Mouse (Mus musculus): Measurements from ENCODE around the gene Vwa3a. TPM values are rescaled to one million over a fixed set of nuclear protein-coding genes. Genes with fewer than 3 reads are reported as not detected.

Vwa3a gene
- polyA plus RNA-seq, 1 experiment from 2014 or later = 2.3 TPM

Other genes with a start within 250 kb of the Vwa3a start
- gene Uqcrc2, start 104.1 kb upstream of the Vwa3a start, polyA plus RNA-seq (2015; fragmentation: Nextera tagmentation; extraction: Ambion mirVana) = 173 and 181 TPM in 2 replicates
- gene Pdzd9, start 69.0 kb upstream of the Vwa3a start, polyA plus RNA-seq (2015; fragmentation: Nextera tagmentation; extraction: Ambion mirVana) = 0.20 and 0.28 TPM in 2 replicates
- 9.8 and 11.7 TPM in 2 replicates for gene Mosmo, start 61.7 kb upstream of the Vwa3a start, polyA plus RNA-seq (2015; fragmentation: Nextera tagmentation; extraction: Ambion mirVana)
- gene Gm5737, start 73.0 kb downstream of the Vwa3a start, polyA plus RNA-seq (2015; fragmentation: Nextera tagmentation; extraction: Ambion mirVana) = not detected in 2 replicates
- gene Eef2k, start 103.5 kb downstream of the Vwa3a start, polyA plus RNA-seq (2015; fragmentation: Nextera tagmentation; extraction: Ambion mirVana) = 48.5 and 54.6 TPM in 2 replicates
- gene Polr3e, start 178.4 kb downstream of the Vwa3a start, polyA plus RNA-seq (2015; fragmentation: Nextera tagmentation; extraction: Ambion mirVana) = 27.7 and 28.3 TPM in 2 replicates
- 8.5 and 9.2 TPM in 2 replicates for gene Cdr2, start 243.0 kb downstream of the Vwa3a start, polyA plus RNA-seq (2015; fragmentation: Nextera tagmentation; extraction: Ambion mirVana)
- gene Mfsd13b, start 243.2 kb downstream of the Vwa3a start, polyA plus RNA-seq (2015; fragmentation: Nextera tagmentation; extraction: Ambion mirVana) = 0.23 TPM in 1 of 2 replicates, not detected in the other

Measured in lung, embryonic 16.5 days (tissue).